Mouse (Mus musculus) heart, postnatal 0 days (tissue): ENCODE data around the gene Ccnb1.

Experiments
- CTCF ChIP-seq: IDR thresholded peaks from 2 replicates; pipeline ENCODE4 v1.5.1; 2016; ENCODE audit warnings: antibody characterized with exemption, control low read depth, low read depth
- EP300 ChIP-seq: IDR thresholded peaks from 2 replicates; pipeline ENCODE4 v1.6.1; 2016; ENCODE audit warnings: antibody characterized with exemption, low read depth

DNA sequence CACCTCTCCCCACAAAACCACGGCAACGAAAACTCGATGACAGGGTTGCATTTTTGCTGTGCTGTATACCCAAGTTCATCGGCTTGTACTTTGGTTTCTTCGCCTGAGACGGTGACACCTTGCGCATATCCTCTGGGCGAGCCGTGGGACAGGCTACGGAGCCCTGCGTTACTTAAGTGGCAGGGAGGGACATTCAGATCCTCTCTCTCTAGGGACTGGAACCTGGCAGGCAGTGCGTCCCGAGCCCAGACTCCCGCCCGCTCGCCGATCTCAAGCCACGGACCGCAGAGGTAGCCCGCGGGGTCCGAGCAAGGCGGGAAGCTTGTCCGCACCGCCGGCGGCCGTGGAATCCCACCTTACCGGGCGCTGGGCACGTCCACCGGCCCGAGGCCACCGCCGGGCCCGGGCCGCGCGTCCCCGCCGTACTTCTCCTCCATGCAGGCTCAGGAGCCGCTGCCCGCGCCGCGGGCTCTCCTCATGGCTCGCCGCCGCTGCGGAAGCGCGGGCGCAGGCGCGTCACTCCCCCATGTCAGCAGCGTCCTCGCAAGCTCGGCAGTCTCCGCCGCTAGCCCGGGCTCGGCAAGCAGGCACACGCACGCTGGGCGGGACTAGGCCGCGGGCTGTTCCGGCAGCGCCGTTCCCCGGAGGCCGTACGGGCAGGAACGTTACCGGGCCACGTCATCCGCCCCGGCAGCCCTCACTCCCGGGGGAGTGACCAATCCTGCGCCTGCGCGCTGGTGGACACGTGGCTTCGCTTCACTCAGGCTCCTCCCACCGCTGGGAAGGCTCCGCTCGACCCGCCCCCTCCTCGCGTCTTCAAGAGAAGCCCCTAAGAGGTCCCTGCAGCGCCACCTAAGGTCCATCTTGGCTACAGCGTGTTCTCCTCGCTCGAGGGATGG lies 46.6 kb upstream of the Ccnb1 start, which contains the start of gene Slc30a5:
- TF ChIP-seq CTCF (peak; percentile 90), EP300 (no peak)
